Mouse (Mus musculus) heart, postnatal 36 days (tissue): ENCODE measurements around the gene Ablim1. TPM values are rescaled to one million over a fixed set of nuclear protein-coding genes. Genes with fewer than 3 reads are reported as not detected.

Source experiments
- DNase-seq, 2 experiments: peaks; one replicate each; pipeline ENCODE4 v3.0.0; 2021 to 2022
- intact Hi-C: fragments of 180-260 bp; cut with DNase I; formaldehyde crosslinking; loops from one replicate; pipeline ENCODE4 v1.15.1; 2025
- total RNA-seq, 2 experiments: library from RNA; stranded (reverse); gene quantifications; 2 replicates each; pipeline ENCODE4 v1.2.3; 2021

Ablim1 gene
- total RNA-seq, 2 experiments from 2014 or later: 423 to 468 TPM

GRCm38 (mm10) chr19:57313891-57314345, 801 bp downstream of the Ablim1 start:
- no peak for DNase-seq
- intact Hi-C loops: loop anchor here (2.0 kb wide), 2 partner anchors 47 to 119 kb away; no protein-coding TSS in a partner anchor

GRCm38 (mm10) chr19:57313226-57313625, 1.5 kb downstream of the Ablim1 start:
- intact Hi-C loops: no loop called here
- DNase-seq: no peak

- intact Hi-C loops: no loop called here
- no peak for DNase-seq
These were observed 4.7 kb downstream of the Ablim1 start for GRCm38 (mm10) chr19:57309980-57310379.

- no peak for DNase-seq
- intact Hi-C loops: no loop called here
These were observed 8.1 kb downstream of the Ablim1 start for GRCm38 (mm10) chr19:57306601-57307000.

DNA sequence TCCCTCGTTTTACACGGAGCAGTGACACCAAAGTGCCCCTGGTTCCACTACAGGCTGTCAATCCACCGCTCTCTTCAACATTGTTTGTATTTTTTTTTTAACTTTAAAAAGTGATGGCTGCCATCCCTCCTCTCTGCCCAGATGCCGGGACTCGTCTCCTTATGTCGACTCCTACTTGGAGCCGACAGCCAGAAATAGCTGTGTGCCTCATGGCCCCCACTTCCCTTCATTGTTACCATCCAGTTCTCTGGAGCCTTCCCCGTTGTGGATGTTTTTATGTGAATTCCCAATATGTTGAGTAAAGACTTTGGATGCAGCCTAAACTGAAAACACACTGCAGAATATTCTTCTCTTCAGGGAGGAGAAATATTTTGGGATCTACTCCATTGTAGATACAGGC, 8.7 kb downstream of the Ablim1 start:
- intact Hi-C loops: no loop called here
- no peak for DNase-seq

GRCm38 (mm10) chr19:57304666-57305065, 10.1 kb downstream of the Ablim1 start:
- intact Hi-C loops: no loop called here
- no peak for DNase-seq

DNA sequence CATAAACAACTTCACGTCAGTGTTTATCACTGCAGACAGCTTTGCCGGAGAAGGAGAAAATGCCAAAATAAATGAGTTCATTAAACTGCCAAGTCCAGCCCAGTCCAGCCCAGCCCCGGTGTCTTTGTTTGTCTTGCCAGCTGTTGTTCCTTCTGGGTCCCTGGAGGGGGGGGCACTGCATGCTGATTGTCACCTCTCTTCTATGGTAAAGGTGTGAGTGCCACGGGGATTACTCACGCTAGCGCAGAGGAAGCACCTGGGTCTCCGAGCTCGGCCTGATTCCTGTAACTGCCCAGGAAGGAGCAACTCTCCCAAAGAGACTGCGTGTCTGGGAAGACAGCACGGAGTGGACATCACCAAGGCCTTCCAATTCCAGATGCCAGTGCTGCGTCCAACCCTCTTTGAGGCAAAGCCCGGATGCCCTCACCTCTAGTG, 12.7 kb downstream of the Ablim1 start:
- intact Hi-C loops: no loop called here
- DNase-seq: peak; percentile 50 to 59

DNA sequence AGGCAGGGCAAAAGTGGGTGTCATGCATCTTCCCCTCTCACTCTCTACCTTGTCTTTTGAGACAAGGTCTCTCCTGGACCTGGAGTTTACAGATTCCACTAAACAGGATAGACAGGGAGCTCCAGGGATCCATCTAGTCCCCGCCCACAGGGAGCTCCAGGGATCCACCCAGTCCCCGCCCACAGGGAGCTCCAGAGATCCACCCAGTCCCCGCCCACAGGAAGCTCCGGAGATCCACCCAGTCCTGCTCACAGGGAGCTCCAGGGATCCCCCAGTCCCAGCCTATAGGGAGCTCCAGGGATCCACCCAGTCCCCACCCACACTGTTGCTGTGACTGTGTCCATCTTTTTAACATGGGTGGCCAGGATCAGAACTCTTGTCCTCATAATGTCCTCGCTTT, 16.7 kb downstream of the Ablim1 start:
- intact Hi-C loops: no loop called here
- no peak for DNase-seq

DNA sequence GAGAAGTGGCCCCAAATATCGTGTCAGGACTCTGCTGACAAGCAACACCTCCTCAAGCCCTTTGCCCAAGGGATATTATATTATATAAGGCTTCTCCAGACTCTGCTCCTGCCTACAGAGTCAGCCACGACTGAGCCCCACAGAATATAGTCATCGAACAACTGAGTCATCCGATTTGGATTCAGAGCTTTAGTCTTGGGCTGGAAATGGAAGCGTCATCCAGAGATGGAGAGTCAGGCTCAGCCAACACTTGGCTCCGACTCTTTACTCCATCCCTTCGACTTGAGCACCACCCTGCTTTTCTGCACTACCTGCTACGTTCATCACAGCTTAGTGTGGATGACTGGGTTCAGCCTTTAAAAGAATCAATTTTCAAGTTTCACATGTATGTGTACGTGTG, 17.3 kb downstream of the Ablim1 start:
- DNase-seq: no peak
- intact Hi-C loops: no loop called here

DNA sequence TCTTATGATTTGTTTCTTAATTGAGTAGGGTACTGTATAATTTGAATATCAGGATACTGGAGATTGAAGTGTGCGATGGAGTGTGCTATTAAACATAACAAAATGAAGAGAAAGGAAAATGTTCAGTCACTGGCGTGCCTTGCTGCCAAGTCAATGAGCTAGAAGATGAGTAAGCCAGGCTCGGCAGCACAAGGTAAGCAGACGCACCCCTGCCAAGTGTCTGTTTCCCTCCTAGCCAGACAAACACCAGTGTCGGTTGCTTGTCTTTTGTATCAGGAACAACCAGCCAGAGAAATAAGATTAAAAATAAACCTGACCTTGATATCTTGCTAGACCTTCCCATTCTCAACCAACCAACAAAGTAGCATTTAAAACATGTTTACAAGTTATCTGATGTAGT, 18.2 kb downstream of the Ablim1 start:
- intact Hi-C loops: no loop called here
- DNase-seq: peak in 1 of 2 experiments; percentile 50

- intact Hi-C loops: no loop called here
- no peak for DNase-seq
These were observed 19.2 kb downstream of the Ablim1 start for GRCm38 (mm10) chr19:57295521-57295920.

DNA sequence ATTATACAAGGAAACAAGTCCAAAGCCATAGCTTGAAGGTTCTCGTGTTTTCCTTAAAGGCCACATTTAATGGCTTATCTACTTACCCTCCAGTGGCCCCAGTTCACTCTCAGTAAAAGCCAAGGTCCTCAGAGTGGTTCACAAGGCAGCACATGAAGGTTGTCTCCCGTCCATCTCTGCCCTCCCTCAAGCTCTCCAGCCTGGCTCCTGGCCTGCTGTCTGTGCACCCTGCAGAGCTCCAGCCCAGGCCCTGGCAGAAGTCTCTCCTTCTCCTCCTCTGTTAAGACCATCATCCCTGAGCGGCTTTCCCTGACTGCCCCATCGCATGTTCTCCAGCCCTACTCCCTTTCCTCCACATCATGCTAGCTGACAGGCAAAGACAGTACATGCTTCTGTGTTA, 20.4 kb downstream of the Ablim1 start:
- DNase-seq: no peak
- intact Hi-C loops: no loop called here

GRCm38 (mm10) chr19:57293737-57294136, 21.0 kb downstream of the Ablim1 start:
- peak; percentile 73 to 84 for DNase-seq
- intact Hi-C loops: no loop called here

- intact Hi-C loops: no loop called here
- no peak for DNase-seq
These were observed 31.4 kb downstream of the Ablim1 start for GRCm38 (mm10) chr19:57283310-57283709.

DNA sequence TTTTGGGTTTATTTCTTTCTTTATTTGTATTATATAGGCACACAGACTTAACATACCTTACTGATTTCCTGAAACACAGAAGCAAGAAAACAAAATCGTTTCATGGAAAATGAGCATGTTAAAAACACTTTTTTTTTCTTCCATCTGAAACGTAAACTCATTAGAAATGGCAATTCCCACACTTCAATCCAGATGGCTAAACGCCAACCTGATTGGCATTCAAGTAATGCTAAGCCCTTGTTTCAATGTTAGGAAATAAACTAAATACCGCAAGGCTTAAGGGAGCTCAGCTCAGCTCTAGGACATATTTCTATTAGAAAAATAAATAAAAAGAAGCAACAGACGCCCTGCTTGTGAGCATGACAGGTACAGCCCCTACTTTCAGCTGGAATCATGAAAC, 32.1 kb downstream of the Ablim1 start:
- no peak for DNase-seq
- intact Hi-C loops: no loop called here

- intact Hi-C loops: no loop called here
These were observed 35.1 kb downstream of the Ablim1 start for GRCm38 (mm10) chr19:57279666-57280065.

GRCm38 (mm10) chr19:57278263-57278662, 36.5 kb downstream of the Ablim1 start:
- intact Hi-C loops: no loop called here
- DNase-seq: no peak

More at GRCm38 (mm10) chr19:57279666-57280065, 35.1 kb downstream of the Ablim1 start:
- no peak for DNase-seq

- no peak for DNase-seq
- intact Hi-C loops: loop anchor here (2.0 kb wide), 1 partner anchor 14 kb away; no protein-coding TSS in a partner anchor
These were observed 37.7 kb downstream of the Ablim1 start for GRCm38 (mm10) chr19:57277010-57277409.

DNA sequence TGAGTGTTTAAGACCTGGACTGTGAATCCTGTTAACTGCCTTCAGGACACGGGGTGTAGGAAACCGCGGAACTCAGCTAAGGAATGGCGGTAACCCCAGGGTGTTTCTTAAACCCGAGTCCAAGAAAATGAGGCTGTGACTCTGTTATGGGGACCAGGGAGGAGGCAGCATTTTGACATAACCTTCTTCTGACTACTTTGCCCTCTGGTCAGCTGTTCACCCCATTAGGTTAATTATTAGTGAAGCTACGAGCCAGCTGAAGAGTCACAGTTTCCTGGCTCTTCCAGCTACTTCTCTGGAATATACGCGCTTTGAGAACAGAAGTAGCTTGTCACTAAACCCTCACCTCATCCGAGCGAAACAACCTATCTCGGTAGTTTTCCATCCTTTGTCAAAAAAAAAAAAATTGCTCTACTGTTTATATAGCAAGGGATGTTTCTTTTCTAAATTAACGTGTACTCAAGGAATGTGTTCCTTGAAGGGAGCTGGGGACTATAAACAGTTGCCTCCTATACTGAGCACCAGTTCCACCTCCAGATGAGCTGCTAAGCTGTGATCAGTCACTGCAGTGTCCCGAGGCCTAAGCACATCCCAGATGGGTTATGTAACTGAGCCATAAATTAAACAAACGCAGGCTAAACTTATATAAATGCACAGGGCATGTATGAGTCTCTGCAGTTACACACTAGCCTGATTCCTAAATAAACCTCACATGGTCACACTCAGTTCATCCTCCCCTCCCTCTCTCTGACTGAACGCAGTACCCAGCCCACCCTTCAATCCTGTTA, 39.4 kb downstream of the Ablim1 start:
- intact Hi-C loops: no loop called here
- no peak for DNase-seq

- intact Hi-C loops: no loop called here
These were observed 40.0 kb downstream of the Ablim1 start for GRCm38 (mm10) chr19:57274717-57275116.

DNA sequence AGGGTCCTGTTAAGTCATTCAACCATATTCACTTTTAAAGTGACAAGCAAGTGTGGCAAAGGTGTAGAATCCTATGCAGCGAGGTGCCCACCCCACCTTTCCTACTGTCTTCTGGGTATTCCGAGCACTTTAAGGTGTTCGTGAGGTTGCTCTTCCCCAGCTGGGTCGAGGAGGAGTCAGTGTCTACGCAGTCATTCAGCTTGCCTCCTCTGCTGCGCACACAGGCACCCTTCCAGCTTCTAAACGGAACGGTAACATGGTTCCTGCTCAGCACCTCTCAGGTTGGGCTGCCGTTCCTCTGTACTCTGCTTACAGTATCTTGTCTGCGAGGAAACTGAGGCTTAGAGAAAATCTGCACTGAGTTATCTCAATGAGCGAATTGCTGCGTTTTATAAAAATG, 40.4 kb downstream of the Ablim1 start:
- no peak for DNase-seq
- intact Hi-C loops: no loop called here

More at GRCm38 (mm10) chr19:57274717-57275116, 40.0 kb downstream of the Ablim1 start:
- DNase-seq: no peak
